Mouse (Mus musculus): ENCODE data around the gene Akr1b8. TPM values are rescaled to one million over a fixed set of nuclear protein-coding genes. Genes with fewer than 3 reads are reported as not detected.
A peak's percentile ranks its signal among the peaks of the same experiment; 100 is the strongest.
"Not testable (repeated sequence)": the region's sequence is repeated elsewhere in the genome, so short reads cannot be mapped to it uniquely, and the experiment has no call there.

Akr1b8 gene
- polyA plus RNA-seq, 1 experiment from 2014 or later, result 7.9 TPM

DNA sequence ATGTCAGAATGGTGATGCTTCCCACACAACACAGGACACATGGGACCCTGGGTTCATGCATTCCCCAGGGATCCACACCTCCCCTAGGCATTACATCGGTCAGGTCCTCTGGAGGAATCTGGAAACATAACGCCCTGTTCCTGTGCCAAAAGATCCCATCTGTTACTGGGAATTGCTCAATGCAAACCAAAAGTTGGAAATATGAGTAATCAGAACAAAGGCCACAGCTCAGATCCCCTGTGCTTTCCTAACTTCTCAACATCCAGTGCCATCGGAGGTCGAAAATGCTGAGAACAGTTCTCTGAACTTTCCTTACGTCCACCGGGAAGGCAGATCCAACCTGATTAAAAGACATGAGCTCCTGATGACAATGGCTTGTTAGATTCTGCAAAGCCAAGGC is 10.5 kb upstream of the Akr1b8 start:
- 48% methylated on average over 6 of the region's 6 CpGs for WGBS
- Histone ChIP-seq H3K27me3 (replicated peaks; ENCODE audit: control insufficient read depth, insufficient read depth, low read length) (no peaks in the 10 kb centered on the region), H3K27ac (replicated peaks; ENCODE audit: low read depth, low read length) (no peak overlapping the region), H3K4me2 (ENCODE audit: low read depth, low read length) (no peak overlapping the region), H3K36me3 (ENCODE audit: control insufficient read depth, insufficient read depth, low read length) (no peaks in the 10 kb centered on the region), H3K4me1 (ENCODE audit: control insufficient read depth, insufficient read depth, low read length) (peaks cover 5% of the 10 kb centered on the region; the same call in 1 of the 2 replicates), H3K9me3 (ENCODE audit: control insufficient read depth, low read length) (no peaks in the 10 kb centered on the region), H3K4me3 (ENCODE audit: low read depth, low read length) (no peak overlapping the region), H3K9ac (ENCODE audit: low read depth, low read length) (no peak overlapping the region)
- ATAC-seq (ENCODE audit: low read depth), result no peak
- DNase-seq (ENCODE audit: low spot score), result no peak

DNA sequence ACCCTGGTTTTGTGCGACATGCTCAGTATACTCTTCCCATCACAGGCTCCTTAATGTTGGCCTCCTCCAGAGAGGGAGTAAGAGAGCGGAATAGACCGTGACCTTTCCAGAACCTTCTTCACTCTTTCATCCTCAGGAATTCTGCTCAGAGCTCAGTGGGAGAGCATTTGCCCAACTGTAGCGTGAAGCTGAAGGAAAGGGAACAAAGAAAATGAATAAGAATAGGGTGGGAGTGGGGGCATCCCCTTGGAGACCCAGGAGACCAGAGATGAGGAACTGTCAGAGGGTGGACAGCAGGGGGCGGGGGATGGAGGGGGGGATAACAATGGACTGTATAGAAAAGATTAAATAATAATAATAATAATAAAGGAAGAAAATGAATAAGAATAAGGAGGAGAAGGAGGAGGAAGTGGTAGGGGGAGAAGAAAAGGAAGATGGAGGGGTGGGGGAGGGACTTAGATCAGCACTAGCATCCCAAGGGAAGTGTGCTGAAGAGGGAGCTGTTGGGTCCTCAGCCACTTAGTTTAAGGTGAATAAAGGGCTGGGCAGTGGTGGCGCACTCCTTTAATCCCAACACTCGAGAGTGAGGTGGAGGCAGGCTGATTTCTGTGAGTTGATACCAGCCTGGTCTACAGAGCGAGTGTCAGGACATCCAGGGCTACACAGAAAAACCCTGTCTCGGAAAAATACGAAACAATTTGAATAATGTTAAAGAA is 9.6 kb upstream of the Akr1b8 start:
- ATAC-seq (ENCODE audit: low read depth) (no peak), DNase-seq (ENCODE audit: low spot score) (no peak)
- Histone ChIP-seq H3K4me1 (ENCODE audit: control insufficient read depth, insufficient read depth, low read length) (peaks cover 5% of the 10 kb centered on the region; the same call in 1 of the 2 replicates), H3K9me3 (ENCODE audit: control insufficient read depth, low read length) (no peaks in the 10 kb centered on the region), H3K36me3 (ENCODE audit: control insufficient read depth, insufficient read depth, low read length) (no peaks in the 10 kb centered on the region), H3K4me3 (ENCODE audit: low read depth, low read length) (no peak overlapping the region), H3K9ac (ENCODE audit: low read depth, low read length) (no peak overlapping the region), H3K27ac (replicated peaks; ENCODE audit: low read depth, low read length) (no peak overlapping the region), H3K27me3 (replicated peaks; ENCODE audit: control insufficient read depth, insufficient read depth, low read length) (no peaks in the 10 kb centered on the region), H3K4me2 (ENCODE audit: low read depth, low read length) (no peak overlapping the region)
- 56% methylated on average over 10 of the region's 10 CpGs for WGBS

GRCm38 (mm10) chr6:34344935-34345334 is 9.0 kb upstream of the Akr1b8 start:
- H3K4me1 ChIP-seq (ENCODE audit: control insufficient read depth, insufficient read depth, low read length), result peaks cover 5% of the 10 kb centered on the region; the same call in 1 of the 2 replicates
- DNase-seq (ENCODE audit: low spot score) (peak; percentile 48), ATAC-seq (ENCODE audit: low read depth) (no peak)
- no peaks in the 10 kb centered on the region for H3K9me3 ChIP-seq (ENCODE audit: control insufficient read depth, low read length)
- H3K27ac ChIP-seq (replicated peaks; ENCODE audit: low read depth, low read length), result no peak overlapping the region
- 19% methylated on average over 9 of the region's 9 CpGs for WGBS
- no peaks in the 10 kb centered on the region for H3K27me3 ChIP-seq (replicated peaks; ENCODE audit: control insufficient read depth, insufficient read depth, low read length)
- peak overlapping the region; percentile 15; the same call in 1 of the 2 replicates for H3K4me2 ChIP-seq (ENCODE audit: low read depth, low read length)
- H3K36me3 ChIP-seq (ENCODE audit: control insufficient read depth, insufficient read depth, low read length), result no peaks in the 10 kb centered on the region
- no peak overlapping the region for H3K9ac ChIP-seq (ENCODE audit: low read depth, low read length)
- no peak overlapping the region for H3K4me3 ChIP-seq (ENCODE audit: low read depth, low read length)

DNA sequence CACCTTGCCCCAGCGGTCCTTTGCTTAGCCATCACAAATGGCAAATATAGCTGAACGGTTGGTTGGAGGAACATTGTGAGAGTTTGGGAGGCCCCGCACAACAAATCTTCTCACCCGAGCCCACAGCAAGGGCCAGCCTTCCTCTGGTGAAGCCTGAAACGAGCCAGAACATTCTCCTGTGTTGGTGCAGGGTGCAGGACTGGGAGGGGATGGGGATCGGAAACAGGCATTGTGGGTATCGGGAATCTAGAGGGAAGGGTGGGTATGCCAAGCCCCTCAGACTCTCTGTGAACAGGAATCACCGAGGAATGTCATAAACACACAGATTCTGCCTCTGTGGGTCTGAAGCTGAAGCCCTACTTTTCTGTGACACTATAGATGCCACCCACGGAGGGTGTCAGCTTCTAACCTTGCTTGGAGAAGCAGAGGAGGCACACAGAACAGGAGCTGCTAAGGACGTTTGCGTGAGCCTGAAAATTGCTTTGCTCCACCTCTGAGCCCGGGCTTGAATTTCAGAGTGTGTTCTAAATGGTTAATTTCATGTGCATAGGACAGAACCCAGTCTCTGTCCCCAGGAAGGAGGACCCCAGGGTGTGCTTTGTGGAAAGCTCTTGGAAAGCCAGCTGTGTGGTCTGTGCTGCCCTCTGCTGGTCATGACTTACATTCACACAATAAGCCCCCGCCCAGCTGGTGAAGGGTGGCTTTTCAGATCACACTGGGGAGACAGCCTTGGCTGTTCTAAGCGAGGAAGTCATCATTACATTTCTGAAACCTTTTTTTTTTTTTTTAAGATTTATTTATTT is 7.6 kb upstream of the Akr1b8 start:
- Histone ChIP-seq H3K4me2 (ENCODE audit: low read depth, low read length) (no peak overlapping the region), H3K4me3 (ENCODE audit: low read depth, low read length) (no peak overlapping the region), H3K36me3 (ENCODE audit: control insufficient read depth, insufficient read depth, low read length) (no peaks in the 10 kb centered on the region), H3K4me1 (ENCODE audit: control insufficient read depth, insufficient read depth, low read length) (peaks cover 5% of the 10 kb centered on the region; the same call in 1 of the 2 replicates), H3K9me3 (ENCODE audit: control insufficient read depth, low read length) (no peaks in the 10 kb centered on the region), H3K27ac (replicated peaks; ENCODE audit: low read depth, low read length) (no peak overlapping the region), H3K27me3 (replicated peaks; ENCODE audit: control insufficient read depth, insufficient read depth, low read length) (no peaks in the 10 kb centered on the region), H3K9ac (ENCODE audit: low read depth, low read length) (no peak overlapping the region)
- 49% methylated on average over 14 of the region's 14 CpGs for WGBS
- DNase-seq (ENCODE audit: low spot score) (peak; percentile 84), ATAC-seq (ENCODE audit: low read depth) (peak; percentile 89)

GRCm38 (mm10) chr6:34350037-34350699 is 3.8 kb upstream of the Akr1b8 start:
- Histone ChIP-seq H3K36me3 (ENCODE audit: control insufficient read depth, insufficient read depth, low read length) (no peaks in the 10 kb centered on the region), H3K27me3 (replicated peaks; ENCODE audit: control insufficient read depth, insufficient read depth, low read length) (no peaks in the 10 kb centered on the region), H3K9ac (ENCODE audit: low read depth, low read length) (no peak overlapping the region), H3K9me3 (ENCODE audit: control insufficient read depth, low read length) (no peaks in the 10 kb centered on the region), H3K4me3 (ENCODE audit: low read depth, low read length) (no peak overlapping the region), H3K27ac (replicated peaks; ENCODE audit: low read depth, low read length) (no peak overlapping the region), H3K4me1 (ENCODE audit: control insufficient read depth, insufficient read depth, low read length) (peaks cover 17% of the 10 kb centered on the region), H3K4me2 (ENCODE audit: low read depth, low read length) (no peak overlapping the region)
- DNase-seq (ENCODE audit: low spot score) (no peak), ATAC-seq (ENCODE audit: low read depth) (no peak)
- WGBS, result 71% methylated on average over 12 of the region's 12 CpGs

GRCm38 (mm10) chr6:34351481-34351880 is 2.4 kb upstream of the Akr1b8 start:
- not testable (repeated sequence) for H3K9me3 ChIP-seq (ENCODE audit: control insufficient read depth, low read length); DNase-seq (ENCODE audit: low spot score); H3K27ac ChIP-seq (replicated peaks; ENCODE audit: low read depth, low read length); H3K27me3 ChIP-seq (replicated peaks; ENCODE audit: control insufficient read depth, insufficient read depth, low read length); H3K4me2 ChIP-seq (ENCODE audit: low read depth, low read length); H3K9ac ChIP-seq (ENCODE audit: low read depth, low read length); H3K36me3 ChIP-seq (ENCODE audit: control insufficient read depth, insufficient read depth, low read length); H3K4me3 ChIP-seq (ENCODE audit: low read depth, low read length); ATAC-seq (ENCODE audit: low read depth)
- WGBS, result 42% methylated on average over 10 of the region's 10 CpGs
- H3K4me1 ChIP-seq (ENCODE audit: control insufficient read depth, insufficient read depth, low read length), result peaks cover 14% of the 10 kb centered on the region

- H3K9me3 ChIP-seq (ENCODE audit: control insufficient read depth, low read length), result no peaks in the 10 kb centered on the region
- no peak overlapping the region for H3K9ac ChIP-seq (ENCODE audit: low read depth, low read length)
- no peak for ATAC-seq (ENCODE audit: low read depth)
- WGBS, result 88% methylated on average over 3 of the region's 3 CpGs
- no peak overlapping the region for H3K4me3 ChIP-seq (ENCODE audit: low read depth, low read length)
- no peak for DNase-seq (ENCODE audit: low spot score)
- no peaks in the 10 kb centered on the region for H3K27me3 ChIP-seq (replicated peaks; ENCODE audit: control insufficient read depth, insufficient read depth, low read length)
- H3K4me1 ChIP-seq (ENCODE audit: control insufficient read depth, insufficient read depth, low read length), result peaks cover 14% of the 10 kb centered on the region
- no peak overlapping the region for H3K4me2 ChIP-seq (ENCODE audit: low read depth, low read length)
- no peak overlapping the region for H3K27ac ChIP-seq (replicated peaks; ENCODE audit: low read depth, low read length)
- H3K36me3 ChIP-seq (ENCODE audit: control insufficient read depth, insufficient read depth, low read length), result no peaks in the 10 kb centered on the region
These were observed 1.5 kb upstream of the Akr1b8 start for GRCm38 (mm10) chr6:34352401-34352800.
